Mouse (Mus musculus) retina, adult 2 months (tissue): ENCODE measurements around the gene Vmn2r11.
"Not testable (repeated sequence)": the region's sequence is repeated elsewhere in the genome, so short reads cannot be mapped to it uniquely, and the experiment has no call there.

Experiments used
- DNase-seq: peaks from one replicate; pipeline ENCODE4 v3.0.0-alpha.2; 2012; ENCODE audit warnings: low read depth, low spot score

Vmn2r11 gene

DNA sequence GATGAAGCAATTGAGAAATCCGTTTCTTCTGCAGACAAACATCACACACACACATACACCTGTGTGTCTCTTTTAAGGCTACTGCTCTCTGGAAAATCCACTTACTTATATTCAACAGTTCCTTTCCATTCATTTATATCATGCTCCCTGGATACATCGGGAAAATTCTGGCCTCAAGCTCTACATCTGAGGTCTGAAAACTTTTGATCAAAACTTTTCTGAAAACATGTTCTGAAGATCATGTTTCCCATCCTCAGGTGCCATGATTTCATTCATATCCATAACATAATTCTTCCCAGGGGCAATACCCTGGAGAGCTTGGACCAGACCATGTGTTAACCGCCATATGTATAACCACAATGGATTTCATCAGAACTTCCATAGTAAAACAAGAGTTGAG, at the start of gene Vmn2r11:
Gene Vmn2r11 (minus strand): TSS at position 101 of the 400 bp plus-strand sequence.
- not testable (repeated sequence) for DNase-seq

DNA sequence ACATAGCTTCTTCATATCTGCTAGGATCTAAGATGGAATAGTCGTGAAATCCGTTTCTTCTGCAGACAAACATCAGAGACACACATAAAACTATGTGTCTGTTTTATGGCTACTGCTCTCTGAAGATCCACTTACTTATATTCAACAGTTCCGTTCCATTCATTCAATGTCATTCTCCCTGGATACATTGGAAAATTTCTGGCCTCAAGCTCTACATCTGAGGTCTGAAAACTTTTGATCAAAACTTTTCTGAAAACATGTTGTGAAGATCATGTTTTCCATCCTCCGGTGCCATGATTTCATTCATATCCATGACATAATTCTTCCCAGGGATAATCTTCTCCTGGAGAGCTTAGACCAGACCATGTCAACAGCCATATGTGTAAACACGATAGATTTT, 38.5 kb upstream of the Vmn2r11 start, which contains the start of gene Vmn2r12:
Gene Vmn2r12 (minus strand): TSS at position 101 of the 400 bp plus-strand sequence.
- DNase-seq: not testable (repeated sequence)

DNA sequence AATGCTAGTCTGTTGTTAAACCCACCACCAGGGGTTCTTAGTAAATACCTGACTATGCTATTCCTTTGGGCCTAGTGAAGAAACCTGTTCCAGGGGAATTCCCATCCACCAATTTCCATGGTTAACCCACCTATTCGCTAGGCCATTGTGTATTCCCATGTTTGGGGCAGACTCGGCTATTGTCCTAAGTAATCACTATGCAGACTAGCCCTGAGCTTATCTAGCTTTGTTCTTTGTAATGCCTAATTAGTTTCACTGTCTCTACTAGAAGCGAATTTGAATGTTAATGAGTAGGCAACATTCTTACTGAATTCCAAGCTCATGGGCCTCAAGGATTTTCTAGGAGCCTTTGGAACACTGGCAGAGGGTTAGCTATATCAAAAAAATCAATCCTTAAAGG, 37.1 kb upstream of the Vmn2r11 start:
- DNase-seq: not testable (repeated sequence)

DNA sequence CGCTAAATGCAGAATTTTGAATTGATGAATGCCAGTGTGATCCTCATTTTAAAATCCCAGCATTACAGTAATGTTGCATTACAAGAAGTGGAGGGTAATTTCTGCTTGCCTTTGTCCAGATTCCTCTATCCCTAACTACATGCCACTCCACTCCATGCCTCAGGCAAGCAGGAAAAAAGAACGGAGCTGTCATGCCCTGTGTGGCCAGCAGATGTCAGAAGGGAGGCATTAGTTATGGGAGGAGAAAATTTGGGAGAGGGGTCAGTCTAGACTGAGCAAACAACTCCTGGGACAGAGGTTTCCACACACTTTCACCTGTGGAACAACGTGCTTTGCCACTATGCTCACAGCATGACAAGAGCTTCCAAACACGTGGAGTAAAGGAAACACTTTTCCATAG, 12.6 kb upstream of the Vmn2r11 start:
- not testable (repeated sequence) for DNase-seq

DNA sequence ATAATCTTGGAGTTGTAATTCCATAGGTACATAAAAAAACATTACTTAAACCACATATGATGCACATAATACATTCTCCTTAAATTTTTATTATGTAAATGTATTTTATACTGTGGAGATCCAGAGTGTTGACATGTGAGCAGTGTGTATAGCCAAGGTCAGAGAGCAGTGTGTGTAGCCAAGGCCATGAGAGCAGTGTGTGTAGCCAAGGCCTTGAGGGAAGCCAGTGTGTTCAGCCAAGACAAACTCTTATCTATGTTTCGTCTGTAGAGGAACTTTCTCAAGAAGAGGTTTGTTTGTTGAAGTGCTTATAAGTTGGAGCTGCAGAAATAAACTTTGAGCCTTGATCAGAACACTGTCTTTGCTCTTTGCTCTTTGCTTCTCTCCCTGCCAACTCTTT, 4.1 kb downstream of the Vmn2r11 start:
- DNase-seq: no peak

DNA sequence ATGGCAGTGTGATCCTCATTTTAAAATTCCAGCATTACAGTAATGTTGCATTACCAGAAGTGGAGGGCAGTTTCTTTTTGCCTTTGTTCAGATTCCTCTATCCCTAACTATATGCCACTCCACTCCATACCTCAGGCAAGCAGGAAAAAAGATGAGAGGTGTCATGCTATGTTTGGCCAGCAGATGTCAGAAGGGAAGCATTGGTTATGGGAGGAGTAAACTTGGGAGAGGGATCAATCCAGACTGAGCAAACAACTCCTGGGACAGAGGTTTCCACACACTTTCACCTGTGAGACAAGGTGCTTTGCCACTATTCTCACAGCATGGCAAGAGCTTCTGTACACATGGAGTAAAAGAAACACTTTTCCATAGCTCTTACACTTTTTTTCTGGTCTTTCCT, 26.8 kb downstream of the Vmn2r11 start:
- DNase-seq: no peak

DNA sequence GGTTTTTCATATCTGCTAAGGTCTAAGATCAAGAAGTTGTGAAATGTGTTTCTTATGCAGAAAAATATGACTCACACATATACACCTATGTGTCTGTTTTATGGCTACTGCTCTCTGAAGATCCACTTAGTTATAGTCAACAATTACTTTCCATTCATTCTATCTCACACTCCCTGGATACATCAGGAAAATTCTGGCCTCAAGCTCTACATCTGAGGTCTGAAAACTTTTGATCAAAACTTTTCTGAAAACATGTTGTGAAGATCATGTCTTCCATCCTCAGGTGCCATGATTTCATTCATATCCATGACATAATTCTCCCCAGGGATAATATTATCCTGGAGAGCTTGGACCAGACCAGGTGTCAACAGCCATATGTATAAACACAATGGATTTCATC, 52.9 kb downstream of the Vmn2r11 start, which contains the start of gene Vmn2r10:
Gene Vmn2r10 (minus strand): TSS at position 101 of the 400 bp plus-strand sequence.
- not testable (repeated sequence) for DNase-seq
